Mouse (Mus musculus): Measurements from ENCODE around the gene Gpr45.

Gene Gpr45

GRCm38 (mm10) chr1:43046990-43047389 is 94.3 kb downstream of the Gpr45 start:
- DNase-seq (ENCODE audit: low spot score in 2 of 2) = no peak

- no peak for DNase-seq (ENCODE audit: low spot score in 2 of 2)
These were observed 95.1 kb downstream of the Gpr45 start for GRCm38 (mm10) chr1:43047811-43048210.

GRCm38 (mm10) chr1:43051903-43052302 is 99.2 kb downstream of the Gpr45 start:
- DNase-seq (ENCODE audit: low spot score in 2 of 2) = no peak

GRCm38 (mm10) chr1:43065615-43066310 is 113.1 kb downstream of the Gpr45 start:
- DNase-seq (ENCODE audit: low spot score in 2 of 2) = no peak

- no peak for DNase-seq (ENCODE audit: low spot score in 2 of 2)
These were observed 113.9 kb downstream of the Gpr45 start for GRCm38 (mm10) chr1:43066573-43066972.

GRCm38 (mm10) chr1:43067551-43067950 is 114.9 kb downstream of the Gpr45 start:
- no peak for DNase-seq (ENCODE audit: low spot score in 2 of 2)

GRCm38 (mm10) chr1:43070726-43071125 is 118.1 kb downstream of the Gpr45 start:
- DNase-seq (ENCODE audit: low spot score in 2 of 2) = no peak

- DNase-seq (ENCODE audit: low spot score in 2 of 2) = no peak
These were observed 119.4 kb downstream of the Gpr45 start for GRCm38 (mm10) chr1:43072028-43072427.

- no peak for DNase-seq (ENCODE audit: low spot score in 2 of 2)
These were observed 119.9 kb downstream of the Gpr45 start for GRCm38 (mm10) chr1:43072561-43072960.

GRCm38 (mm10) chr1:43074791-43075190 is 122.1 kb downstream of the Gpr45 start:
- DNase-seq (ENCODE audit: low spot score in 2 of 2) = no peak

GRCm38 (mm10) chr1:43078124-43078523 is 125.5 kb downstream of the Gpr45 start:
- DNase-seq (ENCODE audit: low spot score in 2 of 2) = no peak

- DNase-seq (ENCODE audit: low spot score in 2 of 2) = no peak
These were observed 130.3 kb downstream of the Gpr45 start for GRCm38 (mm10) chr1:43082946-43083345.
